Mouse (Mus musculus): Measurements from ENCODE around the gene Sema4d. TPM values are rescaled to one million over a fixed set of nuclear protein-coding genes. Genes with fewer than 3 reads are reported as not detected.
A peak's percentile ranks its signal among the peaks of the same experiment; 100 is the strongest.

The Sema4d gene
- total and polyA plus RNA-seq, 3 experiments, result 6.9 to 20.3 TPM; not detected in 1

- TF ChIP-seq TCF12 (IDR thresholded peaks at IDR 0.05; ENCODE audit: low read depth, low read length) (no peak), BHLHE40 (IDR thresholded peaks at IDR 0.05; ENCODE audit: borderline replicate concordance, low read depth, low read length) (no peak), CHD1 (IDR thresholded peaks at IDR 0.05; ENCODE audit: low read depth, low read length) (no peak)
These were observed 112.5 kb downstream of the Sema4d start (continued) for GRCm38 (mm10) chr13:51681076-51681475.

DNA sequence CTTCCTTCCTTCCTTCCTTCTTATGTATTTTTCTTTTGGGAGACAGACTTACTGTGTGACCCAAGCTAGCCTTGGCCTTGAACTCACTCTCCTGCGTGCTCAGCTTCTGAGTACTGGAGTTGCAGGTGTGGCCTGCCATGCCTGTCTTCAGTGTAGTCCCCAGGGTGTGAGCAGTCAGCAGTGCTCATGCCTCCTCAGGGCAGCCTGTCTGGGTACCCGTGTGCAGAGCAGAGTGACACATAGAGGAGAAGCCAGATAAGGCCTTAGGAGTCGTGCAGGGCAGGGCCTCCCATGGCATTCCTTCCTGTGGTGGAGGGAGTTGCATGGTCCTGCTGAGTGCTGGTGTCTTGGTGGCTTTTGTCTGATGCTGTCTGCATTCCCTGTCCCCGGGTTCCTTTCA lies 114.2 kb downstream of the Sema4d start:
- no peak for DNase-seq (ENCODE audit: low read depth, low spot score)
- H3K27ac ChIP-seq (ENCODE audit: control insufficient read depth, low read depth, low read length), result no peak overlapping the region

DNA sequence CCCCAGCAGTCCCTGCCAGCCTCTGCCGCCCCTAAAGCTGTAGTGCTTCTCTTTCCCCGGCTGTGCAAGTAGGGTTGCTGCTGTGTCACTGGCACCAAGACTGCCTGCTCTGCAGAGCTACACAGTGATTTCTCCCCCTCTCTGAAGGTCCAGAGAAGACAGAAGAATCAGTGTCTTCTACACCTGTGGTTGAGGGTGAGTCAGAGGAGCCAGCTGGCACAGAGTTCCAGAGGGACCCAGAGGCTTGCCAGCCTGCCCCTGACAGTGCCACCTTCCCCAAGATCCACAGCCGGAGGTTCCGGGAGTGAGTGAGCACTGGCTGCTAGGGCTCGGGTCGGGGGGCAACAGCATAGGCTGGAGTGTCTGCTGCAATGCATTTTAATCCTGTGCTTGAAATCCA lies 114.9 kb downstream of the Sema4d start:
- Histone ChIP-seq H3K36me3 (ENCODE audit: control insufficient read depth in 1 of 2, insufficient read depth in 2 of 2, low read length in 2 of 2) (peaks cover 27 to 28% of the 10 kb centered on the region in 2 experiments), H3K4me1 (ENCODE audit: control insufficient read depth in 1 of 2, insufficient read depth in 2 of 2, low read length in 2 of 2) (peaks cover 11 to 25% of the 10 kb centered on the region in 2 experiments), H3K79me2 (ENCODE audit: control insufficient read depth, insufficient read depth, low read length, poor library complexity) (no peaks in the 10 kb centered on the region), H3K27me3 (ENCODE audit: control insufficient read depth in 1 of 2, insufficient read depth in 2 of 2, low read length in 2 of 2) (no peaks in the 10 kb centered on the region), H3K9ac (ENCODE audit: control insufficient read depth, low read depth, low read length, poor library complexity, severe bottlenecking) (no peak overlapping the region), H3K27ac (ENCODE audit: control insufficient read depth, low read depth, low read length) (no peak overlapping the region), H3K9me3 (replicated peaks; ENCODE audit: insufficient read depth, low read length) (no peaks in the 10 kb centered on the region), H3K4me3 (ENCODE audit: control insufficient read depth in 1 of 2, insufficient read depth in 1 of 2, low read depth in 2 of 2, low read length in 2 of 2) (no peak overlapping the region)
- no peak for DNase-seq (ENCODE audit: low read depth, low spot score)
- TF ChIP-seq CTCF (IDR thresholded peaks at IDR 0.05 in 2 of 3, conservative IDR thresholded peaks at IDR 0.05 in 1 of 3; ENCODE audit: control insufficient read depth in 1 of 3, insufficient read depth in 1 of 3, low read depth in 2 of 3, low read length in 3 of 3, poor library complexity in 1 of 3, severe bottlenecking in 1 of 3) (no peak), USF1 (IDR thresholded peaks at IDR 0.05; ENCODE audit: low read depth, low read length) (no peak), RCOR1 (IDR thresholded peaks at IDR 0.05; ENCODE audit: low read depth, low read length) (no peak)

More for the DNA sequence above, 114.2 kb downstream of the Sema4d start:
- Histone ChIP-seq H3K27me3 (ENCODE audit: control insufficient read depth in 1 of 2, insufficient read depth in 2 of 2, low read length in 2 of 2) (no peaks in the 10 kb centered on the region), H3K36me3 (ENCODE audit: control insufficient read depth in 1 of 2, insufficient read depth in 2 of 2, low read length in 2 of 2) (peaks cover 27 to 28% of the 10 kb centered on the region in 2 experiments), H3K79me2 (ENCODE audit: control insufficient read depth, insufficient read depth, low read length, poor library complexity) (no peaks in the 10 kb centered on the region), H3K9ac (ENCODE audit: control insufficient read depth, low read depth, low read length, poor library complexity, severe bottlenecking) (no peak overlapping the region), H3K4me3 (ENCODE audit: control insufficient read depth in 1 of 2, insufficient read depth in 1 of 2, low read depth in 2 of 2, low read length in 2 of 2) (no peak overlapping the region), H3K9me3 (replicated peaks; ENCODE audit: insufficient read depth, low read length) (no peaks in the 10 kb centered on the region), H3K4me1 (ENCODE audit: control insufficient read depth in 1 of 2, insufficient read depth in 2 of 2, low read length in 2 of 2) (peaks cover 11 to 29% of the 10 kb centered on the region in 2 experiments)
- TF ChIP-seq MAZ (IDR thresholded peaks at IDR 0.05; ENCODE audit: low read depth, low read length), result no peak
- TF ChIP-seq CTCF (IDR thresholded peaks at IDR 0.05 in 2 of 3, conservative IDR thresholded peaks at IDR 0.05 in 1 of 3; ENCODE audit: control insufficient read depth in 1 of 3, insufficient read depth in 1 of 3, low read depth in 2 of 3, low read length in 3 of 3, poor library complexity in 1 of 3, severe bottlenecking in 1 of 3), result no peak
- no peak for TF ChIP-seq BHLHE40 (IDR thresholded peaks at IDR 0.05; ENCODE audit: borderline replicate concordance, low read depth, low read length)
- TF ChIP-seq GATA1 (IDR thresholded peaks at IDR 0.05; ENCODE audit: low read depth, low read length), result no peak
- no peak for TF ChIP-seq TCF12 (IDR thresholded peaks at IDR 0.05; ENCODE audit: low read depth, low read length)
- no peak for TF ChIP-seq MAFK (IDR thresholded peaks at IDR 0.05; ENCODE audit: borderline replicate concordance, low read depth, low read length)
- TF ChIP-seq NRF1 (IDR thresholded peaks at IDR 0.05; ENCODE audit: insufficient read depth, low read depth, low read length, poor library complexity, severe bottlenecking), result no peak

- H3K79me2 ChIP-seq (ENCODE audit: control insufficient read depth, insufficient read depth, low read length, poor library complexity), result no peaks in the 10 kb centered on the region
- H3K9me3 ChIP-seq (replicated peaks; ENCODE audit: insufficient read depth, low read length), result no peaks in the 10 kb centered on the region
- peaks cover 11 to 25% of the 10 kb centered on the region in 2 experiments for H3K4me1 ChIP-seq (ENCODE audit: control insufficient read depth in 1 of 2, insufficient read depth in 2 of 2, low read length in 2 of 2)
- H3K27ac ChIP-seq (ENCODE audit: control insufficient read depth, low read depth, low read length), result peak overlapping the region; percentile 44
- DNase-seq (ENCODE audit: low read depth, low spot score), result peak; percentile 71
- no peaks in the 10 kb centered on the region for H3K27me3 ChIP-seq (ENCODE audit: control insufficient read depth in 1 of 2, insufficient read depth in 2 of 2, low read length in 2 of 2)
- no peak overlapping the region for H3K9ac ChIP-seq (ENCODE audit: control insufficient read depth, low read depth, low read length, poor library complexity, severe bottlenecking)
- peaks cover 27% of the 10 kb centered on the region in 2 experiments for H3K36me3 ChIP-seq (ENCODE audit: control insufficient read depth in 1 of 2, insufficient read depth in 2 of 2, low read length in 2 of 2)
- H3K4me3 ChIP-seq (ENCODE audit: control insufficient read depth in 1 of 2, insufficient read depth in 1 of 2, low read depth in 2 of 2, low read length in 2 of 2), result no peak overlapping the region
- peak; percentile 89 for TF ChIP-seq MAZ (IDR thresholded peaks at IDR 0.05; ENCODE audit: low read depth, low read length)
- TF ChIP-seq GATA1 (IDR thresholded peaks at IDR 0.05; ENCODE audit: low read depth, low read length), result peak; percentile 52; the same call in 1 of the 2 replicates
- TF ChIP-seq TAL1 (IDR thresholded peaks at IDR 0.05; ENCODE audit: low read length), result peak; percentile 70
- TF ChIP-seq EP300 (IDR thresholded peaks at IDR 0.05; ENCODE audit: low read depth in 1 of 2, low read length in 2 of 2), result peak; percentile 51 to 79
- TF ChIP-seq HCFC1 (IDR thresholded peaks at IDR 0.05; ENCODE audit: low read depth, low read length), result no peak
- TF ChIP-seq NRF1 (IDR thresholded peaks at IDR 0.05; ENCODE audit: insufficient read depth, low read depth, low read length, poor library complexity, severe bottlenecking), result peak; percentile 76
- TF ChIP-seq RCOR1 (IDR thresholded peaks at IDR 0.05; ENCODE audit: low read depth, low read length), result peak; percentile 25; the same call in 1 of the 2 replicates
- 0 out of 2 replicates have a peak, but pooled peaks have one; percentile 10 for TF ChIP-seq ELF1 (IDR thresholded peaks at IDR 0.05; ENCODE audit: low read depth, low read length)
- TF ChIP-seq MXI1 (IDR thresholded peaks at IDR 0.05; ENCODE audit: low read depth, low read length), result peak; percentile 49
- TF ChIP-seq MEF2A (IDR thresholded peaks at IDR 0.05; ENCODE audit: extremely low read depth, insufficient replicate concordance, low read depth, low read length, poor library complexity, severe bottlenecking), result no peak
- no peak for TF ChIP-seq POLR2AphosphoS2 (IDR thresholded peaks at IDR 0.05; ENCODE audit: low read length)
- no peak for TF ChIP-seq USF1 (IDR thresholded peaks at IDR 0.05; ENCODE audit: low read depth, low read length)
- no peak for TF ChIP-seq ZMIZ1 (IDR thresholded peaks at IDR 0.05; ENCODE audit: low read depth, low read length)
- no peak for TF ChIP-seq MYC (IDR thresholded peaks at IDR 0.05; ENCODE audit: low read depth, low read length)
- TF ChIP-seq ZC3H11A (IDR thresholded peaks at IDR 0.05; ENCODE audit: low read depth, low read length), result 0 out of 2 replicates have a peak, but pooled peaks have one; percentile 14
These were observed 115.8 kb downstream of the Sema4d start for GRCm38 (mm10) chr13:51677630-51678185.
